Mouse (Mus musculus) megakaryocyte, adult 5-6 weeks (primary cell): ENCODE results near the gene Pknox2. TPM values are rescaled to one million over a fixed set of nuclear protein-coding genes. Genes with fewer than 3 reads are reported as not detected.

Experiments used
- ATAC-seq: 2 replicates; pipeline ENCODE4 v1.8.0; 2016; ENCODE audit warnings: mild to moderate bottlenecking, inconsistent platforms; ENCODE audit not compliant: poor library complexity, severe bottlenecking
- total RNA-seq, 2 experiments: library from RNA; stranded (forward) in 1 of 2; stranded (reverse) in 1 of 2; fragments of 153-499, 151-499 nt in 1 of 2; fragments of 221-1000, 200-1000 nt in 1 of 2; gene quantifications; 2 replicates each; pipeline versions ENCODE4 v1.2.3 to v1.2.4; 2015 to 2017

Gene Pknox2
- total RNA-seq, 2 experiments from 2014 or later = 0.04 to 0.16 TPM

- no peak for ATAC-seq
Measured at GRCm38 (mm10) chr9:37140464-37141181, 6.6 kb downstream of the Pknox2 start.

- ATAC-seq = peak; percentile 27; the same call in 1 of the 2 replicates
Measured at GRCm38 (mm10) chr9:37139514-37139913, 7.7 kb downstream of the Pknox2 start.

GRCm38 (mm10) chr9:37138883-37139282 lies 8.3 kb downstream of the Pknox2 start:
- no peak for ATAC-seq

- ATAC-seq = no peak
Measured at GRCm38 (mm10) chr9:37136340-37136739, 10.9 kb downstream of the Pknox2 start.

GRCm38 (mm10) chr9:37133495-37133894 lies 13.7 kb downstream of the Pknox2 start:
- ATAC-seq = peak; percentile 54

- no peak for ATAC-seq
Measured at GRCm38 (mm10) chr9:37129046-37129445, 18.2 kb downstream of the Pknox2 start.

GRCm38 (mm10) chr9:37126197-37126596 lies 21.0 kb downstream of the Pknox2 start:
- no peak for ATAC-seq

GRCm38 (mm10) chr9:37124696-37125480 lies 22.3 kb downstream of the Pknox2 start:
- no peak for ATAC-seq

- ATAC-seq = no peak
Measured at GRCm38 (mm10) chr9:37123384-37123783, 23.8 kb downstream of the Pknox2 start.

- no peak for ATAC-seq
Measured at GRCm38 (mm10) chr9:37122971-37123370, 24.2 kb downstream of the Pknox2 start.

- ATAC-seq = no peak
Measured at GRCm38 (mm10) chr9:37122381-37122780, 24.8 kb downstream of the Pknox2 start.

GRCm38 (mm10) chr9:37121761-37122331 lies 25.4 kb downstream of the Pknox2 start:
- ATAC-seq = no peak

- no peak for ATAC-seq
Measured at GRCm38 (mm10) chr9:37120801-37121200, 26.4 kb downstream of the Pknox2 start.

- ATAC-seq = no peak
Measured at GRCm38 (mm10) chr9:37117529-37117928, 29.7 kb downstream of the Pknox2 start.

- ATAC-seq = no peak
Measured at GRCm38 (mm10) chr9:37116632-37117413, 30.4 kb downstream of the Pknox2 start.

GRCm38 (mm10) chr9:37115820-37116219 lies 31.4 kb downstream of the Pknox2 start:
- ATAC-seq = no peak

- ATAC-seq = no peak
Measured at GRCm38 (mm10) chr9:37114286-37115267, 32.6 kb downstream of the Pknox2 start.

GRCm38 (mm10) chr9:37107546-37107945 lies 39.7 kb downstream of the Pknox2 start:
- no peak for ATAC-seq

GRCm38 (mm10) chr9:37106808-37107207 lies 40.4 kb downstream of the Pknox2 start:
- no peak for ATAC-seq

GRCm38 (mm10) chr9:37104249-37104648 lies 43.0 kb downstream of the Pknox2 start:
- ATAC-seq = no peak
